Mouse (Mus musculus) ES-CJ7 (cell line): ENCODE measurements around the gene Zfp553.

ENCODE experiments used
- DNase-seq: peaks from one replicate; pipeline ENCODE4 v3.0.0; 2011; ENCODE audit warnings: low read depth, low spot score

The Zfp553 gene

GRCm38 (mm10) chr7:127232622-127233367 lies at the start of gene Zfp553, which contains the start of gene Sept1:
Zfp553 (plus strand) TSS chr7:127233061.
Sept1 (minus strand) TSS chr7:127233130.
- DNase-seq: peak; percentile 90

GRCm38 (mm10) chr7:127183345-127183744 lies 49.5 kb upstream of the Zfp553 start:
- DNase-seq: no peak

GRCm38 (mm10) chr7:127183828-127184227 lies 49.0 kb upstream of the Zfp553 start:
- DNase-seq: peak; percentile 80

- no peak for DNase-seq
These were observed 48.1 kb upstream of the Zfp553 start for GRCm38 (mm10) chr7:127184720-127185119.

GRCm38 (mm10) chr7:127185601-127186000 lies 47.3 kb upstream of the Zfp553 start:
- DNase-seq: peak; percentile 82

GRCm38 (mm10) chr7:127187351-127187750 lies 45.5 kb upstream of the Zfp553 start:
- peak; percentile 85 for DNase-seq

GRCm38 (mm10) chr7:127188305-127189276 lies 44.3 kb upstream of the Zfp553 start:
- no peak for DNase-seq

GRCm38 (mm10) chr7:127190672-127191071 lies 42.2 kb upstream of the Zfp553 start:
- DNase-seq: no peak

GRCm38 (mm10) chr7:127192989-127193388 lies 39.9 kb upstream of the Zfp553 start:
- DNase-seq: no peak

GRCm38 (mm10) chr7:127194011-127194632 lies 38.7 kb upstream of the Zfp553 start:
- DNase-seq: no peak

- peak; percentile 79 for DNase-seq
These were observed 38.2 kb upstream of the Zfp553 start for GRCm38 (mm10) chr7:127194633-127195029.

GRCm38 (mm10) chr7:127195544-127196295 lies 37.1 kb upstream of the Zfp553 start, which contains the start of gene Cd2bp2:
Cd2bp2 (minus strand) TSS chr7:127196050.
- peak; percentile 99 for DNase-seq

GRCm38 (mm10) chr7:127196484-127196883 lies 36.4 kb upstream of the Zfp553 start:
- no peak for DNase-seq

- DNase-seq: no peak
These were observed 26.3 kb upstream of the Zfp553 start for GRCm38 (mm10) chr7:127206606-127207005.

GRCm38 (mm10) chr7:127207374-127208294 lies 25.2 kb upstream of the Zfp553 start:
- no peak for DNase-seq

- no peak for DNase-seq
These were observed 24.6 kb upstream of the Zfp553 start, which contains the start of gene Tbc1d10b for GRCm38 (mm10) chr7:127208295-127208552. Tbc1d10b (minus strand) TSS chr7:127208468.

GRCm38 (mm10) chr7:127208553-127209438 lies 24.1 kb upstream of the Zfp553 start, which contains the start of gene Mylpf:
Mylpf (plus strand) TSS chr7:127208890.
- DNase-seq: peak; percentile 99

- DNase-seq: no peak
These were observed 23.0 kb upstream of the Zfp553 start for GRCm38 (mm10) chr7:127209851-127210250.

- no peak for DNase-seq
These were observed 22.6 kb upstream of the Zfp553 start for GRCm38 (mm10) chr7:127210266-127210665.
